In genomic region chr17:15429937-15430336, GRCm38 (mm10) we compare ENCODE assay signal across 12 mouse cellular contexts. TPM values are rescaled to one million over a fixed set of nuclear protein-coding genes. Genes with fewer than 3 reads are reported as not detected.
A peak's percentile ranks its signal among the peaks of the same experiment; 100 is the strongest.
DNase-seq lines count a peak whose midpoint lies in the region; ATAC-seq and TF ChIP-seq lines count a peak whose summit lies in the region.
"Had no signal": no experiment of that assay in that cellular context is flagged by ENCODE, and none has a peak within 500 bp of the region (broad histone marks: within the 10 kb centered on the region; RNA-seq: fewer than 3 reads in every experiment).

No protein-coding gene starts in this region.

- H3K36me3 ChIP-seq in kidney, adult 2 months (ENCODE audit: control insufficient read depth, insufficient read depth, low read length) = peaks cover 5% of the 10 kb centered on the region; the same call in 1 of the 2 replicates
- H3K36me3 ChIP-seq in kidney, embryonic 16.5 days (ENCODE audit: insufficient read depth, low read length) = peaks cover 54% of the 10 kb centered on the region
- peaks cover 32% of the 10 kb centered on the region for H3K36me3 ChIP-seq in liver, embryonic 13.5 days

- no peak overlapping the region for H3K4me2 ChIP-seq in kidney, embryonic 16.5 days (replicated peaks; ENCODE audit: low read depth, low read length)
- H3K4me2 ChIP-seq in liver, embryonic 13.5 days = no peak overlapping the region
- H3K4me2 ChIP-seq: limb, embryonic 13.5 days; midbrain, embryonic 11.5 days had no signal

- TF ChIP-seq CTCF in kidney, adult 2 months (conservative IDR thresholded peaks at IDR 0.05; ENCODE audit: insufficient read depth, insufficient read length, low read depth, low read length) = peak; percentile 41; the same call in 1 of the 2 replicates

- ATAC-seq in kidney, embryonic 16.5 days (ENCODE audit: low FRiP score, low TSS enrichment) = no peak
- ATAC-seq in liver, embryonic 13.5 days (ENCODE audit: low read depth) = peak; percentile 64

- 23% methylated on average over 1 of the region's 1 CpGs for WGBS in kidney, adult 2 months
- WGBS in kidney, embryonic 16.5 days = 31% methylated on average over 1 of the region's 1 CpGs
- 47% methylated on average over 1 of the region's 1 CpGs for WGBS in liver, embryonic 13.5 days (ENCODE audit: insufficient replicate concordance)

- H3K27ac ChIP-seq in kidney, adult 2 months (ENCODE audit: insufficient read depth, low read depth, low read length) = no peak overlapping the region
- H3K27ac ChIP-seq in kidney, embryonic 16.5 days (ENCODE audit: low read length) = no peak overlapping the region
- H3K27ac ChIP-seq in liver, embryonic 13.5 days = no peak overlapping the region
- H3K27ac ChIP-seq: limb, embryonic 13.5 days had no signal

- TF ChIP-seq POLR2A in kidney, adult 2 months (IDR thresholded peaks at IDR 0.05; ENCODE audit: low read depth, low read length) = no peak

- no peaks in the 10 kb centered on the region for H3K9me3 ChIP-seq in kidney, embryonic 16.5 days (ENCODE audit: low read length)
- no peaks in the 10 kb centered on the region for H3K9me3 ChIP-seq in liver, embryonic 13.5 days (replicated peaks)
- H3K9me3 ChIP-seq: limb, embryonic 13.5 days had no signal

- H3K9ac ChIP-seq in kidney, embryonic 16.5 days (replicated peaks; ENCODE audit: low read length) = no peak overlapping the region
- no peak overlapping the region for H3K9ac ChIP-seq in liver, embryonic 13.5 days
- H3K9ac ChIP-seq: limb, embryonic 13.5 days had no signal

- DNase-seq in gastrocnemius, adult 18-20 months (ENCODE audit: low spot score) = peak; percentile 33
- no peak for DNase-seq in gastrocnemius, postnatal 25 days
- DNase-seq in kidney, adult 2 months = peak; percentile 76
- DNase-seq in adrenal gland, postnatal 25 days = peak; percentile 15
- no peak for DNase-seq in liver, embryonic 13.5 days
- no peak for DNase-seq in thymus, postnatal 4 days
- no peak for DNase-seq in frontal cortex, adult 2 months (ENCODE audit: extremely low spot score in 1 of 2, low spot score in 1 of 2)
- DNase-seq: thymus, postnatal 25 days had no signal

- H3K4me3 ChIP-seq in kidney, adult 2 months (ENCODE audit: insufficient read depth, low read depth, low read length) = no peak overlapping the region
- H3K4me3 ChIP-seq in kidney, embryonic 16.5 days (ENCODE audit: low read length) = no peak overlapping the region
- H3K4me3 ChIP-seq in liver, embryonic 13.5 days (replicated peaks) = no peak overlapping the region
- H3K4me3 ChIP-seq: limb, embryonic 13.5 days had no signal

- H3K27me3 ChIP-seq in kidney, adult 2 months (replicated peaks; ENCODE audit: control insufficient read depth, insufficient read depth, low read length) = no peaks in the 10 kb centered on the region
- no peaks in the 10 kb centered on the region for H3K27me3 ChIP-seq in kidney, embryonic 16.5 days (ENCODE audit: insufficient read depth, low read length)
- H3K27me3 ChIP-seq in liver, embryonic 13.5 days = no peaks in the 10 kb centered on the region
- H3K27me3 ChIP-seq: CH12.LX; limb, embryonic 13.5 days had no signal

- H3K4me1 ChIP-seq in kidney, adult 2 months (ENCODE audit: control insufficient read depth, insufficient read depth, low read length) = no peaks in the 10 kb centered on the region
- H3K4me1 ChIP-seq in kidney, embryonic 16.5 days (ENCODE audit: insufficient read depth, low read length) = no peaks in the 10 kb centered on the region
- peaks cover 9% of the 10 kb centered on the region; the same call in 1 of the 2 replicates for H3K4me1 ChIP-seq in liver, embryonic 13.5 days (replicated peaks)
- H3K4me1 ChIP-seq: limb, embryonic 13.5 days had no signal

RNA-seq across cellular contexts. Expression of gene Fam120b, which starts 33.9 kb away (rescaled TPM):
- total RNA-seq in gastrocnemius, adult 18-20 months (2021) = 1 to 10 TPM; 9.8 to 10.0 TPM
- 10 to 100 TPM in 1 of 2 experiments, 1 to 10 TPM in 1; 8.6 to 10.3 TPM for total RNA-seq in gastrocnemius, postnatal 25 days (2021)
- 11.7 and 12.3 TPM in 2 replicates for polyA plus RNA-seq in kidney, adult 2 months (2012; rRNA removed)
- polyA plus RNA-seq in kidney, embryonic 16.5 days (2015; fragmentation: Nextera tagmentation; extraction: Ambion mirVana) = 31.4 and 32.4 TPM in 2 replicates
- 20.6 and 27.4 TPM in 2 replicates for total RNA-seq in adrenal gland, postnatal 25 days (2021)
- 6.3 and 7.3 TPM in 2 replicates for polyA plus RNA-seq in liver, embryonic 13.5 days (2015; fragmentation: Nextera tagmentation; extraction: Ambion mirVana)
- 31.3 and 31.4 TPM in 2 replicates for polyA plus RNA-seq in frontal cortex, adult 2 months (2012; rRNA removed)

RNA-seq across cellular contexts. Expression of gene Dll1, which starts 53.3 kb away (rescaled TPM):
- total RNA-seq in gastrocnemius, adult 18-20 months (2021) = 1 to 10 TPM; 2.2 to 4.7 TPM
- total RNA-seq in gastrocnemius, postnatal 25 days (2021) = 1 to 10 TPM; 3.4 to 3.8 TPM
- polyA plus RNA-seq in kidney, adult 2 months (2012; rRNA removed) = 12.3 and 14.1 TPM in 2 replicates
- polyA plus RNA-seq in kidney, embryonic 16.5 days (2015; fragmentation: Nextera tagmentation; extraction: Ambion mirVana) = 34.4 and 36.9 TPM in 2 replicates
- total RNA-seq in adrenal gland, postnatal 25 days (2021) = 5.9 and 6.7 TPM in 2 replicates
- polyA plus RNA-seq in liver, embryonic 13.5 days (2015; fragmentation: Nextera tagmentation; extraction: Ambion mirVana) = 1.1 and 1.3 TPM in 2 replicates
- polyA plus RNA-seq in frontal cortex, adult 2 months (2012; rRNA removed) = 13.9 and 14.7 TPM in 2 replicates

Comparison
In these comparisons a context has a peak if more than half of its experiments do, and no peak if none do; other contexts are left out.
1. DNase-seq: peak in gastrocnemius, adult 18-20 months (single experiment), kidney, adult 2 months (single experiment) and adrenal gland, postnatal 25 days (single experiment); none in gastrocnemius, postnatal 25 days (single experiment), liver, embryonic 13.5 days (single experiment), thymus, postnatal 4 days (single experiment) and frontal cortex, adult 2 months (0 of 2).